Mouse (Mus musculus) kidney, adult 2 months (tissue): ENCODE results near the gene Nlgn3. TPM values are rescaled to one million over a fixed set of nuclear protein-coding genes. Genes with fewer than 3 reads are reported as not detected.
"Not testable (repeated sequence)": the region's sequence is repeated elsewhere in the genome, so short reads cannot be mapped to it uniquely, and the experiment has no call there.

Source experiments
- DNase-seq: peaks from one replicate; pipeline ENCODE4 v3.0.0; 2021
- H3K27ac ChIP-seq: fragments of 200-500 bp; 2 replicates; pipeline ENCODE4 v1.5.1; 2012; ENCODE audit warnings: low read depth, low read length, control low read depth, inconsistent platforms; ENCODE audit not compliant: insufficient read depth
- H3K27me3 ChIP-seq: fragments of 200-500 bp; replicated peaks from 2 replicates; pipeline ENCODE4 v1.6.1; 2012; ENCODE audit warnings: mild to moderate bottlenecking, moderate library complexity, low read length, inconsistent platforms; ENCODE audit not compliant: control insufficient read depth, insufficient read depth
- H3K36me3 ChIP-seq: fragments of 200-500 bp; 2 replicates; pipeline ENCODE4 v1.6.1; 2012; ENCODE audit warnings: mild to moderate bottlenecking, moderate library complexity, low read length, inconsistent platforms; ENCODE audit not compliant: control insufficient read depth, insufficient read depth
- H3K4me1 ChIP-seq: fragments of 200-500 bp; 2 replicates; pipeline ENCODE4 v1.6.1; 2011; ENCODE audit warnings: low read length; ENCODE audit not compliant: control insufficient read depth, insufficient read depth
- H3K4me3 ChIP-seq: fragments of 200-500 bp; 2 replicates; pipeline ENCODE4 v1.5.1; 2011; ENCODE audit warnings: mild to moderate bottlenecking, low read depth, low read length, control low read depth; ENCODE audit not compliant: insufficient read depth
- CTCF ChIP-seq: fragments of 200-500 bp; conservative IDR thresholded peaks from 2 replicates; pipeline ENCODE4 v1.5.1; 2011; ENCODE audit warnings: low read depth, mild to moderate bottlenecking, control low read depth, low read length, moderate library complexity, mixed read lengths; ENCODE audit not compliant: insufficient read depth, insufficient read length
- POLR2A ChIP-seq: fragments of 200-500 bp; IDR thresholded peaks from one replicate; pipeline ENCODE4 v1.6.1; 2011; ENCODE audit warnings: low read depth, low read length, control low read depth
- WGBS: fragments of 180-500 bp; shearing (Covaris S2); methylation state at CpG from one replicate; pipeline ENCODE4 v1.1.7; 2018; 5-methylcytosine and 5-hydroxymethylcytosine counted together
- polyA plus RNA-seq: library from polyadenylated mRNA; depleted of rRNA; stranded (reverse); fragments of >200 nt; gene quantifications from 2 replicates; pipeline ENCODE4 v1.2.3, GENCODE M21; 2012; rRNA removed

The Nlgn3 gene
- polyA plus RNA-seq, 1 experiment, result 0.31 TPM

- 83% methylated on average over 2 of the region's 2 CpGs for WGBS
- Histone ChIP-seq H3K4me1 (no peaks in the 10 kb centered on the region), H3K27me3 (no peaks in the 10 kb centered on the region), H3K27ac (no peak overlapping the region), H3K36me3 (no peaks in the 10 kb centered on the region), H3K4me3 (no peak overlapping the region)
- no peak for TF ChIP-seq POLR2A
- no peak for TF ChIP-seq CTCF
- DNase-seq, result no peak
Measured at GRCm38 (mm10) chrX:101345456-101345855, 46.5 kb downstream of the Nlgn3 start.

GRCm38 (mm10) chrX:101346475-101346874 lies 47.5 kb downstream of the Nlgn3 start:
- no peaks in the 10 kb centered on the region for H3K36me3 ChIP-seq
- WGBS, result 57% methylated on average over 4 of the region's 4 CpGs
- TF ChIP-seq CTCF (no peak), POLR2A (no peak)
- no peak overlapping the region for H3K27ac ChIP-seq
- no peak overlapping the region for H3K4me3 ChIP-seq
- DNase-seq, result no peak
- no peaks in the 10 kb centered on the region for H3K4me1 ChIP-seq
- H3K27me3 ChIP-seq, result no peaks in the 10 kb centered on the region

GRCm38 (mm10) chrX:101351188-101351587 lies 52.2 kb downstream of the Nlgn3 start:
- Histone ChIP-seq H3K4me3 (no peak overlapping the region), H3K27me3 (no peaks in the 10 kb centered on the region), H3K27ac (no peak overlapping the region), H3K4me1 (no peaks in the 10 kb centered on the region), H3K36me3 (no peaks in the 10 kb centered on the region)
- 23% methylated on average over 4 of the region's 4 CpGs for WGBS
- TF ChIP-seq POLR2A, result no peak
- no peak for TF ChIP-seq CTCF
- DNase-seq, result no peak

GRCm38 (mm10) chrX:101358902-101359301 lies 59.9 kb downstream of the Nlgn3 start:
- DNase-seq, H3K27ac ChIP-seq, H3K4me1 ChIP-seq, H3K36me3 ChIP-seq, H3K27me3 ChIP-seq, H3K4me3 ChIP-seq: not testable (repeated sequence)
- WGBS, result 78% methylated on average over 4 of the region's 4 CpGs

GRCm38 (mm10) chrX:101369001-101369400 lies 70.0 kb downstream of the Nlgn3 start:
- no peak overlapping the region for H3K4me3 ChIP-seq
- no peaks in the 10 kb centered on the region; the same call in 1 of the 2 replicates for H3K4me1 ChIP-seq
- WGBS, result 57% methylated on average over 7 of the region's 7 CpGs
- DNase-seq, result no peak
- H3K27me3 ChIP-seq, result no peaks in the 10 kb centered on the region
- TF ChIP-seq CTCF (no peak), POLR2A (no peak)
- no peaks in the 10 kb centered on the region for H3K36me3 ChIP-seq
- H3K27ac ChIP-seq, result no peak overlapping the region

- Histone ChIP-seq H3K4me1 (no peaks in the 10 kb centered on the region; the same call in 1 of the 2 replicates), H3K27me3 (no peaks in the 10 kb centered on the region), H3K27ac (no peak overlapping the region), H3K36me3 (no peaks in the 10 kb centered on the region), H3K4me3 (no peak overlapping the region)
- TF ChIP-seq POLR2A, result no peak
- TF ChIP-seq CTCF, result no peak
- 64% methylated on average over 3 of the region's 3 CpGs for WGBS
- DNase-seq, result no peak
Measured at GRCm38 (mm10) chrX:101370573-101370972, 71.6 kb downstream of the Nlgn3 start.

GRCm38 (mm10) chrX:101372946-101373345 lies 74.0 kb downstream of the Nlgn3 start:
- no peak overlapping the region for H3K27ac ChIP-seq
- H3K4me1 ChIP-seq, result peaks cover 3% of the 10 kb centered on the region; the same call in 1 of the 2 replicates
- no peaks in the 10 kb centered on the region for H3K27me3 ChIP-seq
- no peak for TF ChIP-seq POLR2A
- TF ChIP-seq CTCF, result no peak
- 70% methylated on average over 5 of the region's 5 CpGs for WGBS
- no peak for DNase-seq
- H3K36me3 ChIP-seq, result no peaks in the 10 kb centered on the region
- no peak overlapping the region for H3K4me3 ChIP-seq

Other genes with a start within 250 kb of the Nlgn3 start
- gene Tex11, start 239.5 kb upstream of the Nlgn3 start, polyA plus RNA-seq, result not detected in 2 replicates
- 0.91 and 1.0 TPM in 2 replicates for gene Slc7a3, start 213.1 kb upstream of the Nlgn3 start, polyA plus RNA-seq
- gene Snx12, start 76.6 kb upstream of the Nlgn3 start, polyA plus RNA-seq, result 22.5 and 30.3 TPM in 2 replicates
- 37.1 and 42.2 TPM in 2 replicates for gene Foxo4, start 44.6 kb upstream of the Nlgn3 start, polyA plus RNA-seq
- not detected in 2 replicates for gene Gm614, start 35.2 kb upstream of the Nlgn3 start, polyA plus RNA-seq
- 7.2 and 21.4 TPM in 2 replicates for gene Il2rg, start 30.9 kb upstream of the Nlgn3 start, polyA plus RNA-seq
- gene Gm20489, start 30.1 kb upstream of the Nlgn3 start, polyA plus RNA-seq, result not detected in 2 replicates
- 77.2 and 82.6 TPM in 2 replicates for gene Med12, start 25.1 kb upstream of the Nlgn3 start, polyA plus RNA-seq
- 122 and 132 TPM in 2 replicates for gene Gjb1, start 77.2 kb downstream of the Nlgn3 start, polyA plus RNA-seq
- 22.0 and 23.3 TPM in 2 replicates for gene Zmym3, start 121.7 kb downstream of the Nlgn3 start, polyA plus RNA-seq
- gene Nono, start 130.2 kb downstream of the Nlgn3 start, polyA plus RNA-seq, result 70.6 and 90.6 TPM in 2 replicates
- gene Itgb1bp2, start 149.9 kb downstream of the Nlgn3 start, polyA plus RNA-seq, result 0.07 and 2.9 TPM in 2 replicates
- gene Taf1, start 233.6 kb downstream of the Nlgn3 start, polyA plus RNA-seq, result 3.2 and 5.0 TPM in 2 replicates